Mouse (Mus musculus) heart, embryonic 12.5 days (tissue): ENCODE measurements around the gene Cst11. TPM values are rescaled to one million over a fixed set of nuclear protein-coding genes. Genes with fewer than 3 reads are reported as not detected.
"Not testable (repeated sequence)": the region's sequence is repeated elsewhere in the genome, so short reads cannot be mapped to it uniquely, and the experiment has no call there.

Source experiments
- ATAC-seq: fragments of 200-750 bp; cut with Nextera tagmentation; 2 replicates; pipeline ENCODE4 v1.8.0; 2017; ENCODE audit warnings: moderate TSS enrichment, moderate library complexity; ENCODE audit not compliant: insufficient number of reproducible peaks, low FRiP score
- H3K27ac ChIP-seq: fragments of 300-500 bp; sonication (generic); 2 replicates; pipeline ENCODE4 v1.5.1; 2016; ENCODE audit warnings: mild to moderate bottlenecking, moderate library complexity; ENCODE audit not compliant: poor library complexity, severe bottlenecking
- H3K27me3 ChIP-seq: fragments of 300-500 bp; sonication (generic); replicated peaks from 2 replicates; pipeline ENCODE4 v1.6.1; 2016; ENCODE audit warnings: mild to moderate bottlenecking, moderate library complexity
- H3K36me3 ChIP-seq: fragments of 300-500 bp; sonication (generic); 2 replicates; pipeline ENCODE4 v1.6.1; 2016; ENCODE audit warnings: mild to moderate bottlenecking, moderate library complexity
- H3K4me1 ChIP-seq: fragments of 300-500 bp; sonication (generic); replicated peaks from 2 replicates; pipeline ENCODE4 v1.6.1; 2016; ENCODE audit warnings: mild to moderate bottlenecking
- H3K4me2 ChIP-seq: fragments of 300-500 bp; sonication (generic); 2 replicates; pipeline ENCODE4 v1.6.1; 2016; ENCODE audit warnings: mild to moderate bottlenecking, moderate library complexity
- H3K4me3 ChIP-seq: fragments of 300-500 bp; sonication (generic); 2 replicates; pipeline ENCODE4 v1.5.1; 2016; ENCODE audit warnings: mild to moderate bottlenecking
- H3K9ac ChIP-seq: fragments of 300-500 bp; sonication (generic); 2 replicates; pipeline ENCODE4 v1.6.1; 2016; ENCODE audit warnings: mild to moderate bottlenecking, moderate library complexity
- H3K9me3 ChIP-seq: fragments of 300-500 bp; sonication (generic); replicated peaks from 2 replicates; pipeline ENCODE4 v1.6.1; 2016; ENCODE audit warnings: mild to moderate bottlenecking, moderate library complexity
- WGBS: fragments of 180-500 bp; shearing (Covaris S2); methylation state at CpG from one replicate; pipeline ENCODE4 v1.1.7; 2016; 5-methylcytosine and 5-hydroxymethylcytosine counted together
- polyA plus RNA-seq: library from polyadenylated mRNA; unstranded; fragments of >200 nt; fragmentation: Nextera tagmentation; extraction: Ambion mirVana; gene quantifications from 2 replicates; pipeline ENCODE4 v1.2.1, GENCODE M21; 2016

The Cst11 gene
- not detected in 2 replicates for polyA plus RNA-seq

DNA sequence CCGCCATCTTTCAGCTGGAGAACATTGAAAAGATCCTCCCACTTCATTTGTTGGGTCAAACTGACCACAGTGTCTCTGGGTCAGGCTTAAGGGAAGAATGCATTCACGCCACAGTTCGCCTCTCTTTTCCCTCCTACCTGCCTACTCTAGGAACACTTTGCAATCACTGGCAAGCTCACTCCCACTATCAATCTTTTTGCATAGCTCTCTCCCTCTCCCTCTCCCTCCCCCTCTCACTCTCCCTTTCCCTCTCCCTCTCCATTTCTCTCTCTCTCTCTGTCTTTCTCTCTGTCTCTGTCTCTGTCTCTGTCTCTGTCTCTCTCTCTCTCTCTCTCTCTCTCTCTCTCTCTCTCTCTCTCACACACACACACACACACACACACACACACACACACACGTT lies at the start of gene Cst11:
TSS of gene Cst11 (minus strand) at position 101 of the 400 bp plus-strand sequence.
- not testable (repeated sequence) for H3K9me3 ChIP-seq, H3K9ac ChIP-seq, H3K4me3 ChIP-seq, H3K4me2 ChIP-seq, H3K36me3 ChIP-seq, H3K27me3 ChIP-seq, H3K27ac ChIP-seq, ATAC-seq, H3K4me1 ChIP-seq
- WGBS: 69% methylated on average over 4 of the region's 4 CpGs

DNA sequence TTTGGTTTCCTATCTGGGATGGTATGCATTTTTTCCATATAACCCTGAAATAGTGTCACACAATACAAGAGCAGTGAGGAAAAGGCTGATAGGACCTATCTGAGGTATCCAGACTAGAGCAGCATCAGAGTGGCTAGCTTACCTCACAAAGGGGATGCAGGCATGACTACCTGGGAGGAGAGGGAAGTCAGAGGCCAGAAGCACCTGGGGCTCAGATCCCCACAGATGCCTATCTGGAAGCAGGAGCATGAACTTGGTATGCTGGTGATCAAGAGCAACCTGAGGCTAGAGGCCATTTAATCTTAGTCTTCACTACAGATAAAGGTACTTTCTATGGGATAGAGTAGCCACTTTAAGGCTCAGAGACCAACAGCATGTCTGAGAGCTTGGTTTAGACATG lies 48.6 kb upstream of the Cst11 start, which contains the start of gene Cst13:
TSS of gene Cst13 (plus strand) at position 173 of the 400 bp plus-strand sequence.
- Histone ChIP-seq H3K9ac (no peak within 1 kb of the TSS), H3K36me3 (no peaks in the 10 kb centered on the region), H3K27ac (no peak within 1 kb of the TSS), H3K4me2 (no peak within 1 kb of the TSS), H3K4me1 (no peaks in the 10 kb centered on the region), H3K4me3 (no peak within 1 kb of the TSS), H3K27me3 (no peaks in the 10 kb centered on the region), H3K9me3 (no peaks in the 10 kb centered on the region)
- no peak for ATAC-seq

DNA sequence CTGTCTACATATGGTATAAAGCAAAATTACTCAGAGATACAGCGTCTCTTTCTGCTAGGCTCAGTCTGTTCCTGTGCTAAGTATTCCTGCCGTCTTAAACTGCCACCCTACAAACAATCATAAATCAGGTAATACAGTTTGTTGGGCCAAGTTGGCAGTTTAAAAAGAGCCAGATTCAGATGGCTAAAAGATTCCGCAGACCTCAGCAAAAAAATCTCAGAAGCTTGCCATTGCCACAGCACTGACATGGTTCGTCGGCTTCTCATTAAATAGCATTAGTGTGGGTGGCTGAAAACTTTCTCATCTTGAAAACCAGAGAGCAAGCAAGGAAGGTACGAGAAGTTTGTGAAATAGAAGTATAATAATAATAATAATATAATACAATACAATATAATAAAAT lies 35.4 kb upstream of the Cst11 start:
- Histone ChIP-seq H3K4me3 (no peak overlapping the region), H3K36me3 (no peaks in the 10 kb centered on the region), H3K9ac (no peak overlapping the region), H3K27ac (no peak overlapping the region), H3K27me3 (no peaks in the 10 kb centered on the region), H3K4me2 (no peak overlapping the region), H3K4me1 (peaks cover under 1% of the 10 kb centered on the region; the same call in 1 of the 2 replicates), H3K9me3 (no peaks in the 10 kb centered on the region)
- no peak for ATAC-seq
- WGBS: 78% methylated on average over 6 of the region's 6 CpGs

GRCm38 (mm10) chr2:148801491-148801921 lies 30.2 kb upstream of the Cst11 start:
- no peak overlapping the region for H3K27ac ChIP-seq
- 44% methylated on average over 3 of the region's 3 CpGs for whole genome bisulfite sequencing
- peak; percentile 29; the same call in 1 of the 2 replicates for ATAC-seq

DNA sequence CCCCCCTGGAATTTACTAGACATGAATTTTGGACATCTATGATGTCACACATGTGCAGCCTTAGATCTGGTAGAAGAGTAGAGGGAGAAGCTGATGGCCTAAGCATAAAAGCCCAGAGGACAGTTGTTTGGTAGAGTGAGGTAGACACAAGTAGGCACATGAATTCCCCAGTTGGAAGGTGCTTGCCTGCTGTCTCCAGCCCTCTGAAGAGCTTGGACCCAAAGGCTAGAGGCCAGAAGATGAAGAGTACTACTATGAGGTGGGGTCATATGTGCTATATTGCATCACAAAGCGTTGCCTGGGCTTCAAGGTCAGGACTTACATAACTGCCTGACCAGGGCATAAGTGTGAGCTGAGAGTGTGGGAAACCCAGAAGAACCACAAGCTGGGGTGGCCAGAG lies 27.2 kb upstream of the Cst11 start, which contains the start of gene Cst8:
TSS of gene Cst8 (plus strand) at position 301 of the 400 bp plus-strand sequence.
- Histone ChIP-seq H3K27me3 (no peaks in the 10 kb centered on the region), H3K4me2 (no peak within 1 kb of the TSS), H3K9ac (no peak within 1 kb of the TSS), H3K27ac (no peak within 1 kb of the TSS), H3K9me3 (no peaks in the 10 kb centered on the region), H3K4me1 (peaks cover 10% of the 10 kb centered on the region; the same call in 1 of the 2 replicates), H3K36me3 (no peaks in the 10 kb centered on the region), H3K4me3 (no peak within 1 kb of the TSS)
- 77% methylated on average over 1 of the region's 1 CpGs for WGBS
- no peak for ATAC-seq

More at GRCm38 (mm10) chr2:148801491-148801921, 30.2 kb upstream of the Cst11 start:
- Histone ChIP-seq H3K9me3 (no peaks in the 10 kb centered on the region), H3K27me3 (no peaks in the 10 kb centered on the region), H3K4me2 (no peak overlapping the region), H3K36me3 (no peaks in the 10 kb centered on the region), H3K4me3 (no peak overlapping the region), H3K4me1 (peaks cover 10% of the 10 kb centered on the region; the same call in 1 of the 2 replicates), H3K9ac (no peak overlapping the region)

GRCm38 (mm10) chr2:148789142-148789541 lies 17.8 kb upstream of the Cst11 start, which contains the start of gene Cst12:
Gene Cst12 (plus strand): TSS chr2:148789361.
- 81% methylated on average over 6 of the region's 6 CpGs for WGBS
- ATAC-seq: no peak
- H3K4me3 ChIP-seq: no peak within 1 kb of the TSS

GRCm38 (mm10) chr2:148781709-148782108 lies 10.4 kb upstream of the Cst11 start, which contains the start of gene 8030411F24Rik:
Gene 8030411F24Rik (plus strand): TSS chr2:148782009.
- no peak within 1 kb of the TSS for H3K4me3 ChIP-seq
- no peak within 1 kb of the TSS for H3K9ac ChIP-seq
- H3K27ac ChIP-seq: no peak within 1 kb of the TSS
- WGBS: 0% methylated on average over 1 of the region's 1 CpGs
- no peaks in the 10 kb centered on the region for H3K9me3 ChIP-seq
- H3K27me3 ChIP-seq: no peaks in the 10 kb centered on the region
- H3K4me1 ChIP-seq: no peaks in the 10 kb centered on the region
- H3K36me3 ChIP-seq: no peaks in the 10 kb centered on the region
- H3K4me2 ChIP-seq: no peak within 1 kb of the TSS
- ATAC-seq: no peak

More at GRCm38 (mm10) chr2:148789142-148789541, 17.8 kb upstream of the Cst11 start, which contains the start of gene Cst12:
- no peaks in the 10 kb centered on the region for H3K36me3 ChIP-seq
- H3K4me1 ChIP-seq: no peaks in the 10 kb centered on the region
- no peaks in the 10 kb centered on the region for H3K9me3 ChIP-seq
- no peak within 1 kb of the TSS for H3K27ac ChIP-seq
- H3K27me3 ChIP-seq: no peaks in the 10 kb centered on the region
- H3K4me2 ChIP-seq: no peak within 1 kb of the TSS
- H3K9ac ChIP-seq: no peak within 1 kb of the TSS

GRCm38 (mm10) chr2:148763648-148764388 lies 7.5 kb downstream of the Cst11 start:
- Histone ChIP-seq H3K27ac (no peak overlapping the region), H3K4me1 (no peaks in the 10 kb centered on the region), H3K9me3 (no peaks in the 10 kb centered on the region), H3K4me3 (no peak overlapping the region), H3K36me3 (no peaks in the 10 kb centered on the region), H3K4me2 (no peak overlapping the region), H3K27me3 (no peaks in the 10 kb centered on the region), H3K9ac (no peak overlapping the region)
- no peak for ATAC-seq
- 96% methylated on average over 1 of the region's 1 CpGs for WGBS

- no peak for ATAC-seq
- no peaks in the 10 kb centered on the region for H3K9me3 ChIP-seq
- no peak overlapping the region for H3K4me2 ChIP-seq
- no peaks in the 10 kb centered on the region for H3K4me1 ChIP-seq
- H3K4me3 ChIP-seq: no peak overlapping the region
- WGBS: 55% methylated on average over 1 of the region's 1 CpGs
- H3K9ac ChIP-seq: no peak overlapping the region
- no peaks in the 10 kb centered on the region for H3K27me3 ChIP-seq
- no peaks in the 10 kb centered on the region for H3K36me3 ChIP-seq
- H3K27ac ChIP-seq: no peak overlapping the region
Measured at GRCm38 (mm10) chr2:148754310-148754846, 16.9 kb downstream of the Cst11 start.

DNA sequence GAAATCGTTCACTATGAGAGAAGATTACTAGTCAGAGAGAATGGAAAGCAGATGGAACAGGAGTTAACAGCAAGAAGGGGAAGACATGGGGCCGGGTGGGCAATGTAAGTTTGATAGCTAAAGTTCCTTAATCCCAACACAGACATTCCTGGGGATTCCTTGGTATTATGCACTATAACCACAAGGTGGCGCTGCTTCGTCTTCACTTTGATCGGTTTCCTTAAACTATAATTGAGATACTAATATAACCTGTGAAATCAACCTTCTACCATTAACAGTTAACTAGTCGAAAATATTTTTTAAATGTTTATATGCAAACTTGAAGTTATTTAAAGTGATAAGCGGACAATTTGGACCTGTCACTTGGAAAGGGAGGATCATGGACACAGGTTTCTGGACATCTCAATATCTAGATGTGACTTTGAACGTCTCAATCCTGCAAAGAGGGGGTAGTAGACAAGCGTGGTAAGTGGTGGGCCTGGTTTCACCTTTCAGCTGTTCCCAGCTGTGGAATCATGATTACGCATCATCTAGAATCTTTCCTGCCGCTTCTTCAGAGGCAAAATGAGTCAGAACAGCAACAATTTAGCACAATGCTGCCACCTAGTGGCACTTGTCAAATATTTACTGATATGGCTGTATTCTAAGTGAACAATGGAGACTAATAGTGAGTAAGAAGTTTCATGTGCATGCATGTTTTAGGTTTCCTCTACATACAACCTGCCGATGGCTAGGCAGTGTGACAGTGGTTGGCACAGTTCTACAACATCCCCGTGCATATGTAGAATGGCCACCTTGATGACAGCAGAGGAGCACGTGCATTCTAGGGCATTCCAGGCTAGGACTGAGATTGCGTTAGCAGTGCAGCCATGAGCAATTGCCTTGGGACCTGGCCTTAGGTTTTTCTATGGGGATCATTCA lies 19.1 kb downstream of the Cst11 start:
- Histone ChIP-seq H3K4me2 (peak overlapping the region; percentile 69), H3K4me1 (no peaks in the 10 kb centered on the region), H3K4me3 (peak overlapping the region; percentile 36), H3K27ac (no peak overlapping the region), H3K9me3 (no peaks in the 10 kb centered on the region), H3K9ac (no peak overlapping the region), H3K36me3 (no peaks in the 10 kb centered on the region), H3K27me3 (no peaks in the 10 kb centered on the region)
- 0 out of 2 replicates have a peak, but pooled peaks have one; percentile 25 for ATAC-seq
- 14% methylated on average over 15 of the region's 15 CpGs for WGBS
